In the genomic region with DNA sequence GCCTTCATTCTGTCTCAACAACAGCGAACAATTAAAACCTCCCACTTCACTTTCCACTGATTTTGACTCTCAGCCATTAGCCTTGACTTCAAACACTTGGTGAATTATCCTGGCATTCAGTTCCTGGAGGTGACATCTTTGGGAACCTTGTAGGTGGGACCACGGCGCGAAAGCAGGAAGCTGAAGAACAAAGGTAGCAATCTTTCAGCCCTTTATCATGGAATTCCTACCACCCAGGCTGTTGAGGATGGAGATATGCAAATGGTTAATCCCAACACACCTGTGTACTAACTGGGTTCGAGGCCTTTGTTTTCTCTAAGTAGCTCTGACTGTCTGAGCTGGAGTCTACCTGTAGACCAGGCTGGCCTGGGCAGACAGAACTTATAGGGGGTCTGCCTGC, we compare ENCODE assay signal across 17 mouse cellular contexts.
"Had no signal": no experiment of that assay in that cellular context is flagged by ENCODE, and none has a peak within 500 bp of the region (broad histone marks: within the 10 kb centered on the region; RNA-seq: fewer than 3 reads in every experiment).

No protein-coding gene starts in this region.

- H3K27me3 ChIP-seq: stomach, embryonic 15.5 days had no signal

- H3K9ac ChIP-seq: lung, embryonic 15.5 days; midbrain, embryonic 13.5 days; midbrain, embryonic 15.5 days; neural tube, embryonic 12.5 days; stomach, embryonic 15.5 days had no signal

- H3K36me3 ChIP-seq: lung, embryonic 15.5 days; midbrain, embryonic 13.5 days; midbrain, embryonic 15.5 days; neural tube, embryonic 12.5 days; stomach, embryonic 15.5 days had no signal

- H3K4me3 ChIP-seq: lung, embryonic 15.5 days; megakaryocyte, embryonic 14.5 days; midbrain, embryonic 13.5 days; midbrain, embryonic 15.5 days; neural tube, embryonic 12.5 days; stomach, embryonic 15.5 days had no signal

- ATAC-seq: lung, postnatal 0 days; midbrain, embryonic 13.5 days; midbrain, embryonic 15.5 days had no signal

- H3K9me3 ChIP-seq: lung, embryonic 15.5 days; megakaryocyte, embryonic 14.5 days; midbrain, embryonic 13.5 days; midbrain, embryonic 15.5 days; neural tube, embryonic 12.5 days; stomach, embryonic 15.5 days had no signal

- H3K27ac ChIP-seq: lung, embryonic 15.5 days; macrophage; midbrain, embryonic 13.5 days; midbrain, embryonic 15.5 days; neural tube, embryonic 12.5 days; stomach, embryonic 15.5 days; stomach, postnatal 0 days had no signal

- DNase-seq: lung, adult 18-20 months; lung, postnatal 14 days; lung, postnatal 36 days; right cerebral cortex, postnatal 14 days; thymus, adult 2 months; thymus, postnatal 25 days; thymus, postnatal 4 days had no signal

- H3K4me2 ChIP-seq: lung, embryonic 15.5 days; midbrain, embryonic 11.5 days; midbrain, embryonic 13.5 days; midbrain, embryonic 15.5 days; neural tube, embryonic 12.5 days; stomach, embryonic 15.5 days had no signal
